Mouse (Mus musculus) kidney, adult 2 months (tissue): Measurements from ENCODE around the gene Tpm3.

Experiments
- CTCF ChIP-seq: fragments of 200-500 bp; conservative IDR thresholded peaks from 2 replicates; pipeline ENCODE4 v1.5.1; 2011; ENCODE audit warnings: low read depth, mild to moderate bottlenecking, control low read depth, low read length, moderate library complexity, mixed read lengths; ENCODE audit not compliant: insufficient read depth, insufficient read length
- POLR2A ChIP-seq: fragments of 200-500 bp; IDR thresholded peaks from one replicate; pipeline ENCODE4 v1.6.1; 2011; ENCODE audit warnings: low read depth, low read length, control low read depth

GRCm38 (mm10) chr3:90097928-90098327 lies 25.5 kb downstream of the Tpm3 start:
- TF ChIP-seq CTCF = no peak
- TF ChIP-seq POLR2A = no peak
